Mouse (Mus musculus): ENCODE measurements at regions not wholly inside any gene's neighbourhood (a gene's known extent, or its start where the extent isn't known, plus 50 kb on each side); places are given as distances from the start of the nearest gene placed in this dataset.
A peak's percentile ranks its signal among the peaks of the same experiment; 100 is the strongest.

DNA sequence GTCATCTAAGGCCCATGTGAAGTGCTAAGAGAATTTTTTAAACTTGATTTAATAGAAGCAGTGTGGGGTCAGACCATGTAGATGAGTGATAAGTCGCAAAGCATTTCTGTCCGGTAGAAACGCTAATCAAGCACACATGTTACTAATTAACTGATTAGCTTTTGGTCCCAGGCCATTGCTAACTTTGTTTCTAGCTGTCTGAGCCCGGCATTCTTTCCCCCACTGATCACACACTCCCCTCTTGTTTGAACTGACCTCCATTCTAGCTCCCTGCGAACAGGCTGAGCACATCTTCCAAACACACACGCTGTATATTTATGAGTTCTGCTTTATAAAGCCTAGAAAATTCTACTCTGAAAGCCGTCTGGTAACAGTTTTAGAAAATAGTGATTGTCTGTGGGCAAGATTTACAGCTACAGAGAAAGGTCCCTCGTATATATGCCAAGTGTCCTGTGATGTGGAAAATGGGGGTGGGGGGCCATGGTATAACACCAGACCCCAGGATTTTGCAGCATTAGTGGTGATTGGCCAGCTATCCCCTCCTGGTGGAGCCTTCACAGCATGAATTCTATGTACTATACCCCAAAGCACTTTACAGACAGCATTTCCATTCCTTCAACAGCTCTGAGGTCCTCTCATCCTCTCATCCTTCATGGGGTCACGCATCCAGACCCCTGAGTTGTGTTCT, 126.1 kb upstream of the Cops8 start:
- H3K27ac ChIP-seq = peak overlapping the region; percentile 75
- 19% methylated on average over 9 of the region's 9 CpGs for WGBS
- peaks cover 49% of the 10 kb centered on the region for H3K4me1 ChIP-seq
- H3K9me3 ChIP-seq (replicated peaks) = 0 out of 2 replicates have a peak, but pooled peaks cover 2% of the 10 kb centered on the region
- no peaks in the 10 kb centered on the region for H3K36me3 ChIP-seq
- H3K4me3 ChIP-seq (replicated peaks) = no peak overlapping the region
- no peaks in the 10 kb centered on the region for H3K27me3 ChIP-seq
- ATAC-seq (replicated peaks; ENCODE audit: low FRiP score) = peak; percentile 76
- H3K9ac ChIP-seq = no peak overlapping the region
- no peak overlapping the region for H3K4me2 ChIP-seq

DNA sequence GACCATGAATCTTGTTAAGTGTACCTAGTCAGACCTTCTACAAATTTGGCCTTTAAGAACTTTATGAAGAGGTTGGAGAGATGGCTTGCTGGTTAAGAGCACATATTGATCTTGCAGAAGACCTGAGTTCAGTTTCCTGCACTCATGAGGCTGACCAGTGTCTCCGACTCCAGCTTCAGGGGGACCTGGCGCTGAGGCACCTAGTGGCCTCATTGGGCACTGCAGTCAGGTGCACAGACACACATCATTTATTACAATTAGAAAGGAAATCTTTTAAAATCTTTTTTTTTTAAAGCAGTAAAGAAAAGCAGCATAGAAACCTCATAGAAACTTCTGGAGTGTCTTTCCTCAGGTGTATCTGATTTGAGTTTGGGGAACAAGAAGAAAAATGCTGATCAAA, 123.9 kb upstream of the Cops8 start:
- no peak for ATAC-seq (replicated peaks; ENCODE audit: low FRiP score)
- Histone ChIP-seq H3K36me3 (no peaks in the 10 kb centered on the region), H3K9me3 (replicated peaks) (0 out of 2 replicates have a peak, but pooled peaks cover 2% of the 10 kb centered on the region), H3K4me3 (replicated peaks) (no peak overlapping the region), H3K4me2 (no peak overlapping the region), H3K27ac (no peak overlapping the region), H3K4me1 (peaks cover 38% of the 10 kb centered on the region), H3K9ac (no peak overlapping the region), H3K27me3 (no peaks in the 10 kb centered on the region)
- 91% methylated on average over 2 of the region's 2 CpGs for WGBS

DNA sequence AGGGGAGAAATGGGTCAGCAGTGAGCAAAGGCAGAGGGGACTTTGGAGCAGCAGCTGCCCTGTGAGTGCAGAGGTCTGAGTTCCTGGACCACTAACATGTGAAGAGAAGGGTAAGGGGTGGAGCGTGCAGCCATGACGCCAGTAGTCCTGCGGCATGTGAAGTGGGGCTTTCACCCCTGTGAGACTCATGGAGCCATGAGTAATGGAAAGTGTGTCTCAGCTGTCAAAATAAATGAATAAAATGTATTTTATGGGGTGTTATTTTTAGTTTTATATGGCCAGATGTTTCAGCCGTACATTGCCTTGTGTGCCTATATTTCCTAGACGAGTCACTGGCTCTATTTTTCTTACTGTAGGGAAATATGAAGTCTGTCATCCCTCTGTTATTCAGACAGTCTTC, 121.5 kb upstream of the Cops8 start:
- Histone ChIP-seq H3K9ac (no peak overlapping the region), H3K36me3 (no peaks in the 10 kb centered on the region), H3K4me3 (replicated peaks) (no peak overlapping the region), H3K4me2 (no peak overlapping the region), H3K27ac (peak overlapping the region; percentile 45; the same call in 1 of the 2 replicates), H3K9me3 (replicated peaks) (0 out of 2 replicates have a peak, but pooled peaks cover 2% of the 10 kb centered on the region), H3K4me1 (peaks cover 23% of the 10 kb centered on the region), H3K27me3 (no peaks in the 10 kb centered on the region)
- ATAC-seq (replicated peaks; ENCODE audit: low FRiP score) = no peak
- WGBS = 63% methylated on average over 5 of the region's 5 CpGs

DNA sequence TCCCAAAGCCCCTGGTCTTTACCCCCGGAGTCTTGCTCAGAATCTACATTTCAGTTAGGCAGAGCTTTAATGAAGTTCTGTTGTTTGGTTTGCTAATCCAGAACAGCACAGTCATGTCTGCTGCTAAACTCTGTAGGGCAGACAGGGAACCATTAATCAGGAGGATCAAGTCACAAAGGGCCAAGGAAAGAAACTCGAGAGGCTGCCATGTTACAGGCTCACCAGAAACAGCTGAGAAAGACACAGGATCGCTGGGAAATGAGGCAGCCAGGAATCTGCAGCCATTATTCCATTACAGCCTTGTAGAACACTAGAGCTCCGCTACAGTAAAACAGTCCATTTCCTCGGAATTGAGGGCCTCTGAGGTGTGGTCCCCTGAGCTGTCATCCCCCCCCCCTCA, 121.1 kb upstream of the Cops8 start:
- Histone ChIP-seq H3K9me3 (replicated peaks) (0 out of 2 replicates have a peak, but pooled peaks cover 2% of the 10 kb centered on the region), H3K4me2 (no peak overlapping the region), H3K27me3 (no peaks in the 10 kb centered on the region), H3K4me3 (replicated peaks) (no peak overlapping the region), H3K36me3 (no peaks in the 10 kb centered on the region), H3K27ac (peak overlapping the region; percentile 45; the same call in 1 of the 2 replicates), H3K9ac (no peak overlapping the region), H3K4me1 (peaks cover 23% of the 10 kb centered on the region)
- no peak for ATAC-seq (replicated peaks; ENCODE audit: low FRiP score)
- 30% methylated on average over 5 of the region's 5 CpGs for WGBS

DNA sequence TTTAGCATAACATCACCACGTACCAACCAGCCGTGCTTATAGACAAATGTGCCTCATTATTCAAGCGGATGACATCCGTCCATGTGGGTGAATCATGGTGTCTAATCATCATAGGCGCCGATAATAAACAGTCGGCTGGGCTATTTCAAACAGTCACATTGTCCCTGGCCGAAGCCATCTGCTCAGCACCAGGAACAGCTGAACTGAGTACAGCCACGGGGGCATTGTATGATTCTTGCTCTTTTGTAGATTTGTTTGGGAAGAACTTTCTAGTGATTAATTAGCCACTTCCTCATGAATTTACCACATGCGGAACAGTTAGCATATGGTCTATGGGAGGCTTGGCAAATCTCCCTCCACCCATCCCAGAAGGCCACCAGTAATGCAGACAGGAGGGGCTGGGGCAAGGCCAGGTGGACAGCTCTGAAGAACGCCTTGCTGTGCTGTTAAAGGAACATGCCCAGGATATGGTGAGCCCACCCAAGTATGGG, 116.4 kb upstream of the Cops8 start:
- Histone ChIP-seq H3K4me3 (replicated peaks) (no peak overlapping the region), H3K9me3 (replicated peaks) (no peaks in the 10 kb centered on the region), H3K9ac (no peak overlapping the region), H3K4me1 (peaks cover 10% of the 10 kb centered on the region), H3K36me3 (no peaks in the 10 kb centered on the region), H3K27me3 (no peaks in the 10 kb centered on the region), H3K27ac (no peak overlapping the region), H3K4me2 (no peak overlapping the region)
- ATAC-seq (replicated peaks; ENCODE audit: low FRiP score) = no peak
- WGBS = 67% methylated on average over 11 of the region's 11 CpGs

DNA sequence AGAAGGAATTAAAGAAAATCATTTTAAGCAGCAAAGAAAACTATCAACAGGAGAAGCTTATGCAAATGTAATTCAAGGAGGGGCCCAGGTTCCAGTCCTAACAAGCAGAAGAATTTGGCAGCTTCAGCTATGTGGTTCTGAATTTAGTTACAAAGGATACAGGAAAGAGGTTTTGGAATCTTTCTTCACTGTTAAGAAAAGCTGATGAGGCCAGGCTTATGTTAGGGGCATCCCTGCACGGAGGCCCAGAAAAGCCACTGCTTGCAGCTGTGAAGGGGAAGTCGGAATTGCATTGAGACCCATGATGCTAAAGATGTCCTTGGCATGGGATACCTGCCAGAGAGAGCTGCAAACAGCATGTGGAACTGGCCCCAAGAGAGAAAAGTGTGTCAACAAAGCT, 114.9 kb upstream of the Cops8 start:
- no peak overlapping the region for H3K9ac ChIP-seq
- no peak overlapping the region for H3K4me3 ChIP-seq (replicated peaks)
- H3K36me3 ChIP-seq = no peaks in the 10 kb centered on the region
- 88% methylated on average over 2 of the region's 2 CpGs for WGBS
- no peak overlapping the region for H3K27ac ChIP-seq
- no peaks in the 10 kb centered on the region for H3K9me3 ChIP-seq (replicated peaks)
- H3K4me2 ChIP-seq = no peak overlapping the region
- peaks cover 6% of the 10 kb centered on the region; the same call in 1 of the 2 replicates for H3K4me1 ChIP-seq
- no peaks in the 10 kb centered on the region for H3K27me3 ChIP-seq
- ATAC-seq (replicated peaks; ENCODE audit: low FRiP score) = no peak

DNA sequence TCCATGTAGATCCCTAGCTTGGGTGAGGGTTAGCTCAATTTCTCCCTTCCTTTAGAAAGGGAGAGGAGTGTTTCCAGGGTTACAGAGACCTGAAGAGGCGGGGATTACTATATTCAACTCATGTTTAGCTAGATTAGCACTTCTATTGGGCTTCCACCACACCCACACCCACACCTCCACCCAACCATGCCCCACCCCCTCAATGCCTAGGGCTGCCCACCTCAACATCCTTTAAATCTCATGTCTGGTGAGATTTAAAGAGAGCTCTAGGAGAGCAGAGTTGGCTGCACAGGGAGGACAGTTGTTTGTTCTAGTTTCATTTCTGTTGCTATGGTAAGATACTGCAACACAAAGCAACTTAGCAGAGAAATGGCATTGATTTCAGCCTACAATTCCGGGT, 113.8 kb upstream of the Cops8 start:
- H3K9ac ChIP-seq = no peak overlapping the region
- no peaks in the 10 kb centered on the region for H3K36me3 ChIP-seq
- H3K27me3 ChIP-seq = no peaks in the 10 kb centered on the region
- WGBS = 88% methylated on average over 2 of the region's 2 CpGs
- no peak overlapping the region for H3K4me2 ChIP-seq
- no peak overlapping the region for H3K27ac ChIP-seq
- no peak for ATAC-seq (replicated peaks; ENCODE audit: low FRiP score)
- peaks cover 6% of the 10 kb centered on the region; the same call in 1 of the 2 replicates for H3K4me1 ChIP-seq
- no peak overlapping the region for H3K4me3 ChIP-seq (replicated peaks)
- H3K9me3 ChIP-seq (replicated peaks) = no peaks in the 10 kb centered on the region

DNA sequence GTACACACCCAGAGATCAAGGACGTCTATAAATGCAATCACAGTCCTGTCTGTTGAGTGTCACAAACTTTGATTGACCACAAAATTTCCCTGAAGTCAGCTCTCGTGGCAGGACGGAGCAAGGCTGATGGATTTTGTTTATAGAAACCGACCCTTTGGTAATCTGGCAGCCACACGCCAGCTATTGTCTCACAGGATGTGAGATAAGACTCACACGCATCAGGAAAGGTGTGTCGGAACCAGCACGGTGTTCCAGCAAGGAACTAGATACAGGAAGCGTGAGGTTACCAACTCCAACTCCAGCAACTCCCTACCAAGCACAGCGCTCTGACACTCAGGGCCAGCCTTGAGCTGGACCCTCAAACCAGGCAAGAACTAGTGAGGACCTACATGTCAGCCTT, 112.4 kb upstream of the Cops8 start:
- Histone ChIP-seq H3K4me2 (no peak overlapping the region), H3K9ac (no peak overlapping the region), H3K9me3 (replicated peaks) (no peaks in the 10 kb centered on the region), H3K4me3 (replicated peaks) (no peak overlapping the region), H3K27me3 (no peaks in the 10 kb centered on the region), H3K4me1 (peaks cover 6% of the 10 kb centered on the region; the same call in 1 of the 2 replicates), H3K36me3 (no peaks in the 10 kb centered on the region), H3K27ac (no peak overlapping the region)
- no peak for ATAC-seq (replicated peaks; ENCODE audit: low FRiP score)
- WGBS = 77% methylated on average over 10 of the region's 10 CpGs

DNA sequence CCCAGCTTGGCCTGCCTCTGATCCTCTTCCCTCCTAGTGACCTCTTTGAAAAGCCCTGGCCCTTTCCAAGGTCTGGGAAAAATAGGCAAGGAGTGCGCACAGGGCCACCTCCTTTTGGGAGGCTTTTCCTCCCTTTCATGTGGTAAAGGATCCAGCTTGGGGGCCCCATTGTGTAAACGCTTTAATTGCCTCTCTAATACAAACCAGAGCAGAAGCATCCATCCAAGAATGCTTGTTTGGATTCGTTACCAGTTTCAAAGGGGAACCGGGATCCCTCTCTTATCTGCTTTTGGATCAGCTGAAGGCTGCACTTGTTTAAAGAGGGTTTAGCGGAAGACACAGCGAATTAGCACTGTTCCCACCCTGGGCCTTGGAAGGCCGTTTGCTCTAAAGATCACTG, 109.3 kb upstream of the Cops8 start:
- H3K9me3 ChIP-seq (replicated peaks) = no peaks in the 10 kb centered on the region
- H3K4me1 ChIP-seq = no peaks in the 10 kb centered on the region
- no peaks in the 10 kb centered on the region for H3K36me3 ChIP-seq
- H3K4me2 ChIP-seq = no peak overlapping the region
- ATAC-seq (replicated peaks; ENCODE audit: low FRiP score) = no peak
- H3K27me3 ChIP-seq = no peaks in the 10 kb centered on the region
- no peak overlapping the region for H3K9ac ChIP-seq
- no peak overlapping the region for H3K27ac ChIP-seq
- 34% methylated on average over 7 of the region's 7 CpGs for WGBS
- H3K4me3 ChIP-seq (replicated peaks) = no peak overlapping the region

DNA sequence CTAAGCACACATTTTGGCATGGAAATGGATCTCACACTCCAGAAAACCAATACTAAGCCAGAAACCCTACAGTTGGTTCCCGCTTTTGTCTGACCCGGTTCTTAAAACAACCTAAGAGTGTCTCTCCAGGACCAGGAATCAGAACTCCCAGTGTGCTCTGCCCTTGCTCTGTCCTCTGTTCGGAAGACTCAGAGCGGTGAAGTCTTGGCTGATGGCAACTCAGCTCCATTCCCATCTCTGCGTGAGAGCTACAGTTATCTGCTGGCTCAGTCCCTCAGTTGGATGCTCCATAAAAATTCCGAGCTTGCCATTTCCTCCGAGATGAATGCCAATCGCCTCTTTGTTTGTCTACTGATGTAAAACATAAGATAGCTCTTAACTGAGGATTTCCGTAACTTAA, 107.6 kb upstream of the Cops8 start:
- no peak overlapping the region for H3K4me3 ChIP-seq (replicated peaks)
- no peaks in the 10 kb centered on the region for H3K27me3 ChIP-seq
- H3K9ac ChIP-seq = no peak overlapping the region
- no peak overlapping the region for H3K27ac ChIP-seq
- no peaks in the 10 kb centered on the region for H3K4me1 ChIP-seq
- peaks cover 6% of the 10 kb centered on the region; the same call in 1 of the 2 replicates for H3K9me3 ChIP-seq (replicated peaks)
- 83% methylated on average over 9 of the region's 9 CpGs for WGBS
- no peaks in the 10 kb centered on the region for H3K36me3 ChIP-seq
- H3K4me2 ChIP-seq = no peak overlapping the region
- ATAC-seq (replicated peaks; ENCODE audit: low FRiP score) = no peak

DNA sequence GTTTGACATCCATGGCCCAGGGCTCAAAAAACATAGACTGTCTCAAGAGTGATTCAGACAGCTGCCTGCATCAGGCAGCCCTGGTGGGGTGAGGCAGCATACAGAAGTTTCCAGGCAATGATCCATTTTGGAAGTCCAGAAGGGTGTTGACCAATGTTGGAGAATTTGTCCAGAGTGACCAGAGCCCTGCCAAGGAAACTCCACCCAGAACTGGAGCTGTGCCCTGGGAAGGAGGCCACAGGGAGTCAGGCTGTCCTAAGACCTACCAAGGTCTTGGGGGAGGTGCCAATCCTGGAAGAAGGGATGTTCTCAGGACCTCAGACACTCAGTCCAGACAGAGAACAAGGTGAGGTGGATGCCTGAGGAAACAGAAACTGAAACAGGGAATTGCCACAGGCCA, 105.2 kb upstream of the Cops8 start:
- Histone ChIP-seq H3K4me2 (no peak overlapping the region), H3K4me3 (replicated peaks) (no peak overlapping the region), H3K4me1 (no peaks in the 10 kb centered on the region), H3K27ac (no peak overlapping the region), H3K9ac (no peak overlapping the region), H3K27me3 (no peaks in the 10 kb centered on the region), H3K36me3 (no peaks in the 10 kb centered on the region), H3K9me3 (replicated peaks) (peaks cover 6% of the 10 kb centered on the region; the same call in 1 of the 2 replicates)
- ATAC-seq (replicated peaks; ENCODE audit: low FRiP score) = no peak

DNA sequence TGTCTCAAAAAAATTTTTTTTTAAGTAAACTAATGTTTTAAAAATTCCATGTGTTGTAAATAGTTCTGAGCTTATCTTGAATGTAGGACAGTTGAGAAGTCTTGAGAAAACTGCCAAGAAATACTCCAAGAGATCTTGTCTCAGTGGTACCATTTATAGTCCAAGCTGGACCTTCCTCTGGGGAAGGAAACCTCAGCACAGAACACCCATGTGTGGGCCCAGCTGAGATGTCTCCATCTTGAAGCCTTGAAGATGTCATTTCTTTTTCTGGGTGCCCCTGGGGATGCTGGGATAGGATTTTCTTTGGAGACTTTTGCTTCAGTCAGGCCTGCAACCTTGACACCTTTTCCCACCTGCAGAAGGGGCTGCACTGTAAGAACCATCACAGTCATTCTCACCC, 101.4 kb upstream of the Cops8 start:
- Histone ChIP-seq H3K27ac (no peak overlapping the region), H3K9ac (no peak overlapping the region), H3K4me1 (peaks cover 3% of the 10 kb centered on the region; the same call in 1 of the 2 replicates), H3K9me3 (replicated peaks) (peaks cover 6% of the 10 kb centered on the region; the same call in 1 of the 2 replicates), H3K4me3 (replicated peaks) (no peak overlapping the region), H3K36me3 (no peaks in the 10 kb centered on the region), H3K4me2 (no peak overlapping the region), H3K27me3 (no peaks in the 10 kb centered on the region)
- ATAC-seq (replicated peaks; ENCODE audit: low FRiP score) = no peak

DNA sequence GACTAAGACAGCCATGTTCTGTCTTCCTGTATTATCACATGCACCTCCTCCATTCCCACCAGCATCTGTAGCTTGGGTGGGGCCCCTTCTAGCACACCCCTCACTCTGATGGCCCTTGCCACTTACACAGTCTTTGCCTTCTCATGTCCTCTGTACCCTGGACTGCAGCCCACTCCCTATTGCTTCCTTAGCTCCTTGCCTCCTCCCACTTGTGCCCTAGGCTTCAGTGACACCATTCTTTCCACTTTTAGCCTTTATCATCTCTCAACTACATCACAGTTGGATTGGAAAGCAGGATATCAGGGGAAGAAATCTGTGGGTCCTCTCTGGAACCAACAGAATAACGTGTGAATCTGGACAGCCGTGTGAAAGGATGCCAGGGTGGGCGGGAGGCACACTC, 100.4 kb upstream of the Cops8 start:
- H3K4me1 ChIP-seq = peaks cover 7% of the 10 kb centered on the region
- no peak for ATAC-seq (replicated peaks; ENCODE audit: low FRiP score)
- no peak overlapping the region for H3K27ac ChIP-seq
- peaks cover 6% of the 10 kb centered on the region; the same call in 1 of the 2 replicates for H3K9me3 ChIP-seq (replicated peaks)
- 89% methylated on average over 3 of the region's 3 CpGs for WGBS
- no peaks in the 10 kb centered on the region for H3K36me3 ChIP-seq
- no peak overlapping the region for H3K9ac ChIP-seq
- H3K4me3 ChIP-seq (replicated peaks) = no peak overlapping the region
- no peaks in the 10 kb centered on the region for H3K27me3 ChIP-seq
- H3K4me2 ChIP-seq = no peak overlapping the region

All from kidney, embryonic 15.5 days (tissue).